Mouse (Mus musculus): Measurements from ENCODE around the gene Ypel3. TPM values are rescaled to one million over a fixed set of nuclear protein-coding genes. Genes with fewer than 3 reads are reported as not detected.
A peak's percentile ranks its signal among the peaks of the same experiment; 100 is the strongest.

Gene Ypel3
- polyA plus RNA-seq, 1 experiment from 2014 or later: 66.0 TPM

DNA sequence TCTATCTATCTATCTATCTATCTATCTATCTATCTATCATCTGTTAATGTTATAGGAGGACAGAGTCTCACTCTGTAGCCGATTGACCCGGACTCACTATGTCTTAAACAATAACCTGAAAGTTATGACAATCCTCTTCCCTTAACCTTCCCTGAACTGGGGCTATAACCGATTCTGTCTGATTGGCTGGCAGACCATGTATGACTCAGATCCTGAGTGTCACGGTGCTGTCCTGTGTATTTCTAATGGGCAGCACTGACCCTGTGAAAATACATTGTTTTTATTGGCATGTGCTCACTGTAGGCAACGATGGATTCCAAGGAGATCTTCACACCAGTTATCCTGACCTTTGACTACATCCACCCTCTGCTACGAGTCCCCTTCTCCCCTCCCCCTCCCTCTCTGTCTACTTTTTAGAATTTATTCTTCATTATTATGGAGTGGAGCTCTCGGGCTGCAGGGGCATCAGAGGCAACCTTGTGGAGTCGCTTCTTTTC lies 39.0 kb downstream of the Ypel3 start:
- Histone ChIP-seq H3K9me3 (no peaks in the 10 kb centered on the region), H3K4me1 (no peaks in the 10 kb centered on the region), H3K36me3 (no peaks in the 10 kb centered on the region), H3K27ac (no peak overlapping the region), H3K27me3 (ENCODE audit: insufficient read depth, poor library complexity, severe bottlenecking) (0 out of 2 replicates have a peak, but pooled peaks cover 8% of the 10 kb centered on the region), H3K4me3 (no peak overlapping the region)
- WGBS: 63% methylated on average over 8 of the region's 8 CpGs
- DNase-seq (ENCODE audit: low spot score): no peak

DNA sequence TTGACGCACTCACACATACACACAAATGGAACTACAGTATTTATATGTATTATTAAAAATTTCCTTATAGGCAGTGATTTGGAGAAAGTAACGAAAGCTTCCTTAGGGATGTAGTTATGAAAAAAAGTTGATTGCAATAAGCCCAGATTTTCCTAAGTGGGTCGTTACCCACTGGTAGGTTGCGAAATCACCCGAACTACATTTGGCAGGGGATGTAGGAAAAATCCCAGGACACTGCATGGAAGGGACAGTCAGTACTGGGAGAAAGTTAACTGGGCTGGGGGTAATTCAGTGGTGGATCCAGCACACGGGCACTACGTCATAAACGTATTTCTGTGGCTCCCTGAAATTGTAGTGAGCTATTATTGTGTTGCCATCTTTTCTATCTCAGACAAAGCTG lies 39.7 kb downstream of the Ypel3 start:
- H3K9me3 ChIP-seq: no peaks in the 10 kb centered on the region
- H3K27me3 ChIP-seq (ENCODE audit: insufficient read depth, poor library complexity, severe bottlenecking): 0 out of 2 replicates have a peak, but pooled peaks cover 8% of the 10 kb centered on the region
- no peaks in the 10 kb centered on the region for H3K4me1 ChIP-seq
- no peak overlapping the region for H3K27ac ChIP-seq
- no peaks in the 10 kb centered on the region for H3K36me3 ChIP-seq
- DNase-seq (ENCODE audit: low spot score): no peak
- 87% methylated on average over 8 of the region's 8 CpGs for WGBS
- H3K4me3 ChIP-seq: no peak overlapping the region

DNA sequence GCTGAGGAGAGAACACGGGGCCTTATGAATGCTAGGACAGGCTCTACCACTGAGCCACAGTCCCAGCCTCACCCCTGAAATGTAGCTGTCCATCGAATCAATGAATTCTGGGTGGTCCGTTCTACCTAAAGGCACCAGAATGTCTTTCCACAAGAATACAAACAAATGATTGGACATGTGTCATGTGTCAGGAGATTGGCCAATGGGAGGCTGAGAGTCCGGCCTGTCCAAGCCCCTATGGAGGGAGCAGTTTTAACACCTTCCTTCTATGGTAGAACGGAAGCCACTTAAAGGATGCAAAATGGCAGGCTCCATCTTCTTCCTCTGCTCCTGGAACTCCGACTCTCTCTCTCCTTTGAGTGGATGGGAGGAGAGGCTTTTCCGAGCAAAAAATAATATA lies 40.8 kb downstream of the Ypel3 start:
- Histone ChIP-seq H3K4me1 (peaks cover 5% of the 10 kb centered on the region), H3K9me3 (no peaks in the 10 kb centered on the region), H3K4me3 (no peak overlapping the region), H3K27me3 (ENCODE audit: insufficient read depth, poor library complexity, severe bottlenecking) (peaks cover 12% of the 10 kb centered on the region), H3K36me3 (no peaks in the 10 kb centered on the region), H3K27ac (no peak overlapping the region)
- 83% methylated on average over 7 of the region's 7 CpGs for WGBS
- DNase-seq (ENCODE audit: low spot score): no peak

DNA sequence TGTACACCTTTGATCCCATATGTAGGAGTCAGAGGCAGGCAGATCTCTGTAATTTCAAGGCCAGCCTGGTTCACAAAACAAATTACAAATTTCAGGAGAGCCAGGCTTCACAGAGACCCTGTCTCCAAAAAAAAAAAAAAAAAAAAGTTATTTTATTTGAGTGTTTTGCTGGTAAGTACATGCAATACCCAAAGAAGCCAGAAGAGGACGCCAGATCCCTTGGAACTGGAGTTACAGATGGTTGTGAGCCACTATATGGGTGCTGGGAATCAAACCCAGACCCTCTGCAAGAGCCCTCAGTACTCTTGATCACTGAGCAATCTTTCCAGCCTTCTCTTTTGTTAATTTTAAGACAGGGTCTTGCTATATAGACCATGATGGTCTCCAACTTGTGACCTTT lies 42.1 kb downstream of the Ypel3 start:
- DNase-seq (ENCODE audit: low spot score): no peak
- WGBS: 35% methylated on average over 1 of the region's 1 CpGs
- Histone ChIP-seq H3K4me1 (peaks cover 15% of the 10 kb centered on the region), H3K36me3 (no peaks in the 10 kb centered on the region), H3K4me3 (no peak overlapping the region), H3K27ac (no peak overlapping the region), H3K9me3 (no peaks in the 10 kb centered on the region), H3K27me3 (ENCODE audit: insufficient read depth, poor library complexity, severe bottlenecking) (peaks cover 17% of the 10 kb centered on the region)

DNA sequence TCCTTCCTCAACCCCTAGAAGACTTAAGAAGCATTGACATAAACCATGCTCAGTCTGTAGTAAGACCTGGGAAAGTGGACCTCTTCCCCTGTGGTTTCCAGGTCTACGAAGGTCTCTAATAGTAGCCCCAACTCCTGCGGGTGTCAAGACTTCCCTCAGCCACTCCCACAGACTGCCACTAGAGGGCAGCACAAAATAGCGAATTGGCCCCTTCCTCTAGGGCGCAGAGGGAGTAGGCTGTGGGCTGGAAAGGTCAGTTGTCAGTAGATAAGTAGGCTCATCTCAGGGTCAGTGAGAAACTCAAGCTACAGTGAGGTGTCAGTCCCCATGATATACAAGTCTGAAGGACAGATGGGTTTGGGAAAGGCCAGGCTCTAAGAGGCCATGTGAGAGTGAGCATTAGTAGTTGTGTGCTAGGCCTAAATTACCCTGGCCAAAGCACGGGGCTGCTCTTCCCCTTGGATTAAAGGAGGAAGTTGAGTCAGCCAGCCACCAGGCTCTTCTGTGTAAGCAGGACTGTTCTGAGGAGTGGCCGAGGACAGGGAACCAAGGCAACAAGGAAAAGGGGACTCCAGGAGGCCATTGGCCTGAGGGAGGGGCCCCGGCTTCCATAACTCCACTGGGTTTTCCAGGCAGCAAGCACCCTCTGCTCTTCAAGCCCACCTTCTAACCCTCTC lies 45.2 kb downstream of the Ypel3 start:
- no peaks in the 10 kb centered on the region for H3K36me3 ChIP-seq
- DNase-seq (ENCODE audit: low spot score): peak; percentile 90
- H3K27ac ChIP-seq: no peak overlapping the region
- no peak overlapping the region for H3K4me3 ChIP-seq
- H3K9me3 ChIP-seq: no peaks in the 10 kb centered on the region
- peaks cover 43% of the 10 kb centered on the region for H3K27me3 ChIP-seq (ENCODE audit: insufficient read depth, poor library complexity, severe bottlenecking)
- 17% methylated on average over 7 of the region's 7 CpGs for WGBS
- H3K4me1 ChIP-seq: peaks cover 18% of the 10 kb centered on the region

DNA sequence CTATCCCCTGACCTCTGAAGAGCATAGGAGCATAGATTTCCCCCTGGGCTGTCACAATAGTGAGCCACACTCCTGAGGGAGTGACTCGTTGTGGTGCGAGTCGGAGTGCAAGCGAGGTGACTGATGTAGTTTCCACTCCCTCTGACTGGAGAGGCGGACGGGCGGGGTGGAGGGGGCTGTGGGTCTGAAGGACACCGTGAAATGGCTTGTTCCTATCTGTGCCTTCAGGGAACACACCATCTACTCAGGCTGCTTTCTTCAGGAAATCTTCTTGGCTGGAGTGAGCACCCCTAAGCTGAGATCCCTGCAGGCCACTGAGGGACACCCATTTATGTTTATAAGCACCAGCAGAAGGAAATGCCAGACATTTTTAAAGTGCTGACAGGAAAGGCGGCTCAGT lies 46.0 kb downstream of the Ypel3 start:
- H3K36me3 ChIP-seq: no peaks in the 10 kb centered on the region
- 5% methylated on average over 9 of the region's 9 CpGs for WGBS
- 0 out of 2 replicates have a peak overlapping the region, but pooled peaks have one; percentile 25 for H3K27ac ChIP-seq
- no peaks in the 10 kb centered on the region for H3K9me3 ChIP-seq
- peak overlapping the region; percentile 54 for H3K4me3 ChIP-seq
- DNase-seq (ENCODE audit: low spot score): no peak
- peaks cover 48% of the 10 kb centered on the region for H3K27me3 ChIP-seq (ENCODE audit: insufficient read depth, poor library complexity, severe bottlenecking)
- H3K4me1 ChIP-seq: peaks cover 18% of the 10 kb centered on the region

DNA sequence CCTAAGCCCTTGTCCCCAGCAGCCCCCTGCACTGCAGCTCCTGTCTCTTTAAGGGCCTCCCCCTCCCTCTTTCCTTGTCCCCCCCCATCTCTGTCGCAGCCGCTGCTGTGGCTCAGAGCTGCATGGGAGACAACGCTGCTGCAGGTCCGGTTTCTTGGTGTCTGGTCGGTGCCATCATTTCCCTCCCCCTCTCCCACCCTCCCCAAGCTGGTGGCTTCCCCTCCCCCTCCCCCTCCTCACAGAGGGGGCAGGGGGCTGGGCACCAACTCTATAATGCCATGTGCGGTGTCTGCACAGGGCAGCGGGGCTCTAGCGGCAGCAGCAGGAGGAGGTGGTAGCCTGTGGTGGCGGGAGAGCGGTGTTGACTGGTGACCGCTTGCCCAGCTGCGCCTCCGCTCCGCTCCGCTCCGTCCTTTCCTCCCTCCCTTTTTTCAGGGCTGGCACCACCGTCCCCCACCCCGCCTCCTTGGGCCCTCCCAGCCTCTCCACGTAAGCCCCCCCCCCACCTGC lies 46.5 kb downstream of the Ypel3 start:
- Histone ChIP-seq H3K36me3 (no peaks in the 10 kb centered on the region), H3K4me1 (peaks cover 18% of the 10 kb centered on the region), H3K27ac (0 out of 2 replicates have a peak overlapping the region, but pooled peaks have one; percentile 25), H3K27me3 (ENCODE audit: insufficient read depth, poor library complexity, severe bottlenecking) (peaks cover 49% of the 10 kb centered on the region), H3K9me3 (no peaks in the 10 kb centered on the region), H3K4me3 (peak overlapping the region; percentile 54)
- DNase-seq (ENCODE audit: low spot score): no peak
- 1% methylated on average over 12 of the region's 19 CpGs for WGBS

DNA sequence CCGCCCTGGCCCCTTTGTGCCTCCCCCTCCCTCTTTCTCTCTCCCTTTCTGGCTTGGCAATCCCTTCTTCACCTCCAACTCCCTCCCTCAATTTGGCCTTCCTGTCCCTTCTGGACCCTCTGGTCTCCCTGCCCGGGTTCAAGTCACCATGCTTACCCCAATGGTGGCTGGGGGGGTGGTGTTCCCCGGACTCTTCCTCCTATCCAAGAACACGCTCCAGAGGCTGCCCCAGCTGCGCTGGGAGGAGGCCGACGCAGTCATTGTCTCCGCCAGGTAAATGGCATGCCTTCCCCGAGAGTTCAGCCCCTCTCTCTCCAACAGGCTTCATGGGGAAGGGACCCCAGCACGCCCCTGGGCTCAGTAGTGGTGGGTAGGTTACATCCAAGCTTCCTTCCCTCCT lies 47.2 kb downstream of the Ypel3 start:
- peaks cover 18% of the 10 kb centered on the region for H3K4me1 ChIP-seq
- DNase-seq (ENCODE audit: low spot score): no peak
- H3K27me3 ChIP-seq (ENCODE audit: insufficient read depth, poor library complexity, severe bottlenecking): peaks cover 55% of the 10 kb centered on the region
- WGBS: 14% methylated on average over 10 of the region's 10 CpGs
- no peaks in the 10 kb centered on the region for H3K36me3 ChIP-seq
- no peak overlapping the region for H3K4me3 ChIP-seq
- no peak overlapping the region for H3K27ac ChIP-seq
- H3K9me3 ChIP-seq: no peaks in the 10 kb centered on the region

DNA sequence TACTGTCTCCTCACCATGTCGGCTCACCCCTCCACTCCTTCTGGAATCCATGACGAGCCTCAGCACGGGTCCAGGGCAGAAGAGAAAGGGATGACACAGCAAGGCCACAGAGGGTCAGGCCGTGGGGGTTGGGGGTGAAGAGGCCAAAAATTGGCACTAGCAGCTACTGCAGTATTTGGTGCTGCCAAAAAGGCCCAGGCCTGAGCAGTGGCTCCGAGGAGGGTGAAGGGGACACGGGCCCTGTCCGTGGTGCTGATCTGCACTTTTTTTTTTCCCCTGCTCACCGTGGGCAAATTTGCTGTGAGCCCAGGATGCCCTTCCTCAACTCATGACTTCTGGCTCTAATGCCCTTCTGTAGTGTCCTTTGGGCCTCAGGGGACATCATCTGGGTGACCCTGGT lies 48.6 kb downstream of the Ypel3 start:
- Histone ChIP-seq H3K4me1 (peaks cover 18% of the 10 kb centered on the region), H3K27me3 (ENCODE audit: insufficient read depth, poor library complexity, severe bottlenecking) (peaks cover 69% of the 10 kb centered on the region), H3K27ac (no peak overlapping the region), H3K9me3 (no peaks in the 10 kb centered on the region), H3K4me3 (no peak overlapping the region), H3K36me3 (no peaks in the 10 kb centered on the region)
- 20% methylated on average over 8 of the region's 8 CpGs for WGBS
- DNase-seq (ENCODE audit: low spot score): no peak

DNA sequence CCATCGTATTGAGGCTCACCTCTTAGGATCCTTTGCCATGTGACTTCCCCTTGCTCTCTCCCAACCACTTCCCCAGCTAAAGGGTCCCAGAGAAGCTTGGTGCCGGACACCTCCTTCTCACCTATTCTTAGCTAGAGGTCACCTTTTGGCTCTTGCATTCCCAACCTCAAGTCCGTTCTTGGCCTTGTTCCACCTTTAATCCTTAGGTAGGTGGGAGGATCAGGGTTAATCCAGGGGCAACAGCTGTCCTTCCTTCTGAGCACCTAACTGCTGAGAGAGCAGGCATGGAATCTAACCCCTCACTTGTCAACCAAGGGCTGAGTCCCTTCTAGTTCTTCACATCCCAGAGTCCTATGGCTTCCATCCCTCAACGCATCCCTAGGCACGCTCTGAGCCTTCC lies 49.2 kb downstream of the Ypel3 start:
- DNase-seq (ENCODE audit: low spot score): no peak
- Histone ChIP-seq H3K27ac (no peak overlapping the region), H3K4me3 (no peak overlapping the region), H3K9me3 (no peaks in the 10 kb centered on the region), H3K36me3 (no peaks in the 10 kb centered on the region), H3K27me3 (ENCODE audit: insufficient read depth, poor library complexity, severe bottlenecking) (peaks cover 75% of the 10 kb centered on the region), H3K4me1 (peaks cover 18% of the 10 kb centered on the region)
- WGBS: 62% methylated on average over 5 of the region's 5 CpGs

Other genes with a start within 250 kb of the Ypel3 start
- 155 and 179 TPM in 2 replicates for gene Eif3c, start 210.5 kb upstream of the Ypel3 start, polyA plus RNA-seq (2016; fragmentation: Nextera tagmentation; extraction: Ambion mirVana)
- 0.18 and 0.23 TPM in 2 replicates for gene Apobr, start 192.0 kb upstream of the Ypel3 start, polyA plus RNA-seq (2016; fragmentation: Nextera tagmentation; extraction: Ambion mirVana)
- 19.8 and 23.3 TPM in 2 replicates for gene Cln3, start 191.1 kb upstream of the Ypel3 start, polyA plus RNA-seq (2016; fragmentation: Nextera tagmentation; extraction: Ambion mirVana)
- gene Il27, start 182.0 kb upstream of the Ypel3 start, polyA plus RNA-seq (2016; fragmentation: Nextera tagmentation; extraction: Ambion mirVana): not detected in 2 replicates
- gene Nupr1, start 146.1 kb upstream of the Ypel3 start, polyA plus RNA-seq (2016; fragmentation: Nextera tagmentation; extraction: Ambion mirVana): 0.75 and 1.2 TPM in 2 replicates
- gene Sgf29, start 127.6 kb upstream of the Ypel3 start, polyA plus RNA-seq (2016; fragmentation: Nextera tagmentation; extraction: Ambion mirVana): 36.6 and 44.3 TPM in 2 replicates
- 0.34 and 0.94 TPM in 2 replicates for gene Sult1a1, start 100.5 kb upstream of the Ypel3 start, polyA plus RNA-seq (2016; fragmentation: Nextera tagmentation; extraction: Ambion mirVana)
- gene Bola2, start 81.6 kb upstream of the Ypel3 start, polyA plus RNA-seq (2016; fragmentation: Nextera tagmentation; extraction: Ambion mirVana): 135 and 159 TPM in 2 replicates
- 6.9 and 8.8 TPM in 2 replicates for gene Slx1b, start 81.2 kb upstream of the Ypel3 start, polyA plus RNA-seq (2016; fragmentation: Nextera tagmentation; extraction: Ambion mirVana)
- 10.0 and 21.7 TPM in 2 replicates for gene Coro1a, start 69.2 kb upstream of the Ypel3 start, polyA plus RNA-seq (2016; fragmentation: Nextera tagmentation; extraction: Ambion mirVana)
- gene Mapk3, start 17.4 kb upstream of the Ypel3 start, polyA plus RNA-seq (2016; fragmentation: Nextera tagmentation; extraction: Ambion mirVana): 59.6 and 69.8 TPM in 2 replicates
- gene Gdpd3, start 10.6 kb upstream of the Ypel3 start, polyA plus RNA-seq (2016; fragmentation: Nextera tagmentation; extraction: Ambion mirVana): 1.3 and 1.5 TPM in 2 replicates
- gene Tbx6, start 4.5 kb downstream of the Ypel3 start, polyA plus RNA-seq (2016; fragmentation: Nextera tagmentation; extraction: Ambion mirVana): 0.23 and 0.53 TPM in 2 replicates
- gene Ppp4c, start 15.5 kb downstream of the Ypel3 start, polyA plus RNA-seq (2016; fragmentation: Nextera tagmentation; extraction: Ambion mirVana): 233 and 325 TPM in 2 replicates
- 0.06 and 0.38 TPM in 2 replicates for gene Fam57b, start 20.7 kb downstream of the Ypel3 start, polyA plus RNA-seq (2016; fragmentation: Nextera tagmentation; extraction: Ambion mirVana)
- not detected in 2 replicates for gene 4930451I11Rik, start 54.7 kb downstream of the Ypel3 start, polyA plus RNA-seq (2016; fragmentation: Nextera tagmentation; extraction: Ambion mirVana)
- gene Doc2a, start 70.5 kb downstream of the Ypel3 start, polyA plus RNA-seq (2016; fragmentation: Nextera tagmentation; extraction: Ambion mirVana): 0.28 and 0.64 TPM in 2 replicates
- 31.1 and 35.0 TPM in 2 replicates for gene Hirip3, start 85.0 kb downstream of the Ypel3 start, polyA plus RNA-seq (2016; fragmentation: Nextera tagmentation; extraction: Ambion mirVana)
- gene Ino80e, start 85.4 kb downstream of the Ypel3 start, polyA plus RNA-seq (2016; fragmentation: Nextera tagmentation; extraction: Ambion mirVana): 79.1 and 92.0 TPM in 2 replicates
- gene Taok2, start 107.7 kb downstream of the Ypel3 start, polyA plus RNA-seq (2016; fragmentation: Nextera tagmentation; extraction: Ambion mirVana): 33.2 and 39.2 TPM in 2 replicates
- gene Tmem219, start 146.0 kb downstream of the Ypel3 start, polyA plus RNA-seq (2016; fragmentation: Nextera tagmentation; extraction: Ambion mirVana): 18.6 and 20.7 TPM in 2 replicates
- gene Kctd13, start 151.9 kb downstream of the Ypel3 start, polyA plus RNA-seq (2016; fragmentation: Nextera tagmentation; extraction: Ambion mirVana): 15.5 and 21.3 TPM in 2 replicates
- not detected in 2 replicates for gene Asphd1, start 172.6 kb downstream of the Ypel3 start, polyA plus RNA-seq (2016; fragmentation: Nextera tagmentation; extraction: Ambion mirVana)
- 0.15 and 0.35 TPM in 2 replicates for gene Sez6l2, start 173.6 kb downstream of the Ypel3 start, polyA plus RNA-seq (2016; fragmentation: Nextera tagmentation; extraction: Ambion mirVana)
- 87.4 and 89.3 TPM in 2 replicates for gene Cdipt, start 199.0 kb downstream of the Ypel3 start, polyA plus RNA-seq (2016; fragmentation: Nextera tagmentation; extraction: Ambion mirVana)
- gene Cdiptos, start 199.1 kb downstream of the Ypel3 start, polyA plus RNA-seq (2016; fragmentation: Nextera tagmentation; extraction: Ambion mirVana): 1.3 and 1.5 TPM in 2 replicates
- 8.4 and 9.9 TPM in 2 replicates for gene Mvp, start 237.7 kb downstream of the Ypel3 start, polyA plus RNA-seq (2016; fragmentation: Nextera tagmentation; extraction: Ambion mirVana)
- gene Pagr1b, start 239.5 kb downstream of the Ypel3 start, polyA plus RNA-seq (2016; fragmentation: Nextera tagmentation; extraction: Ambion mirVana): 0.41 TPM in 1 of 2 replicates, not detected in the other
- 64.1 and 99.6 TPM in 2 replicates for gene Pagr1a, start 240.4 kb downstream of the Ypel3 start, polyA plus RNA-seq (2016; fragmentation: Nextera tagmentation; extraction: Ambion mirVana)
- 20.6 and 46.6 TPM in 2 replicates for gene Gm42742, start 244.1 kb downstream of the Ypel3 start, polyA plus RNA-seq (2016; fragmentation: Nextera tagmentation; extraction: Ambion mirVana)
- gene Prrt2, start 244.3 kb downstream of the Ypel3 start, polyA plus RNA-seq (2016; fragmentation: Nextera tagmentation; extraction: Ambion mirVana): 2.4 and 3.2 TPM in 2 replicates

Measured in heart, embryonic 10.5 days (tissue).